Mouse (Mus musculus) lung, embryonic 14.5 days (tissue): ENCODE measurements at regions not wholly inside any gene's neighbourhood (a gene's known extent, or its start where the extent isn't known, plus 50 kb on each side); places are given as distances from the start of the nearest gene placed in this dataset.

Experiments
- ATAC-seq: fragments of 200-750 bp; cut with Nextera tagmentation; 2 replicates; pipeline ENCODE4 v1.8.0; 2017; ENCODE audit warnings: mild to moderate bottlenecking, moderate TSS enrichment, moderate library complexity; ENCODE audit not compliant: insufficient read depth
- DNase-seq: peaks from one replicate; pipeline ENCODE4 v3.0.0-alpha.2; 2015
- H3K27ac ChIP-seq: fragments of 300-500 bp; sonication (generic); 2 replicates; pipeline ENCODE4 v1.5.1; 2014; ENCODE audit warnings: low read depth, mild to moderate bottlenecking, moderate library complexity
- H3K27me3 ChIP-seq: fragments of 300-500 bp; sonication (generic); 2 replicates; pipeline ENCODE4 v1.6.1; 2014; ENCODE audit warnings: low read length, control low read depth; ENCODE audit not compliant: insufficient read depth
- H3K36me3 ChIP-seq: fragments of 300-500 bp; sonication (generic); 2 replicates; pipeline ENCODE4 v1.6.1; 2014; ENCODE audit warnings: control low read depth; ENCODE audit not compliant: insufficient read depth
- H3K4me1 ChIP-seq: fragments of 300-500 bp; sonication (generic); 2 replicates; pipeline ENCODE4 v1.6.1; 2014; ENCODE audit warnings: antibody characterized with exemption, control low read depth; ENCODE audit not compliant: insufficient read depth
- H3K4me2 ChIP-seq: fragments of 300-500 bp; sonication (generic); 2 replicates; pipeline ENCODE4 v1.6.1; 2014; ENCODE audit warnings: mild to moderate bottlenecking
- H3K4me3 ChIP-seq: fragments of 300-500 bp; sonication (generic); 2 replicates; pipeline ENCODE4 v1.5.1; 2014; ENCODE audit warnings: low read depth, low read length
- H3K9ac ChIP-seq: fragments of 300-500 bp; sonication (generic); 2 replicates; pipeline ENCODE4 v1.6.1; 2014
- H3K9me3 ChIP-seq: fragments of 300-500 bp; sonication (generic); 2 replicates; pipeline ENCODE4 v1.6.1; 2016; ENCODE audit warnings: low read depth, low read length, control low read depth
- CTCF ChIP-seq: IDR thresholded peaks from 2 replicates; pipeline ENCODE4 v1.5.1; 2016; ENCODE audit warnings: antibody characterized with exemption, low read depth
- WGBS: fragments of 180-500 bp; shearing (Covaris S2); extraction: QIAGEN DNeasy Blood & Tissue Kit; methylation state at CpG from one replicate; pipeline ENCODE4 v1.1.7; 2014; 5-methylcytosine and 5-hydroxymethylcytosine counted together

- Histone ChIP-seq H3K4me2 (peak overlapping the region; percentile 58), H3K4me3 (peak overlapping the region; percentile 24), H3K4me1 (no peaks in the 10 kb centered on the region), H3K27ac (0 out of 2 replicates have a peak overlapping the region, but pooled peaks have one; percentile 3), H3K9ac (peak overlapping the region; percentile 40; the same call in 1 of the 2 replicates), H3K9me3 (no peaks in the 10 kb centered on the region), H3K27me3 (no peaks in the 10 kb centered on the region), H3K36me3 (no peaks in the 10 kb centered on the region)
- TF ChIP-seq CTCF: no peak
- no peak for DNase-seq
- no peak for ATAC-seq
- WGBS: 7% methylated on average over 6 of the region's 6 CpGs
Measured at GRCm38 (mm10) chr10:17330904-17331606, 392.0 kb upstream of the Cited2 start.

- 0 out of 2 replicates have a peak overlapping the region, but pooled peaks have one; percentile 3 for H3K27ac ChIP-seq
- H3K36me3 ChIP-seq: no peaks in the 10 kb centered on the region
- WGBS: under 1% methylated on average over 7 of the region's 7 CpGs
- H3K9me3 ChIP-seq: no peaks in the 10 kb centered on the region
- no peaks in the 10 kb centered on the region for H3K4me1 ChIP-seq
- peak overlapping the region; percentile 40; the same call in 1 of the 2 replicates for H3K9ac ChIP-seq
- DNase-seq (peak; percentile 56), ATAC-seq (peak; percentile 42; the same call in 1 of the 2 replicates)
- peak overlapping the region; percentile 24 for H3K4me3 ChIP-seq
- no peak for TF ChIP-seq CTCF
- H3K27me3 ChIP-seq: no peaks in the 10 kb centered on the region
- peak overlapping the region; percentile 58 for H3K4me2 ChIP-seq
Measured at GRCm38 (mm10) chr10:17331607-17332008, 391.4 kb upstream of the Cited2 start.

GRCm38 (mm10) chr10:17332025-17332767, 390.8 kb upstream of the Cited2 start:
- Histone ChIP-seq H3K4me3 (no peak overlapping the region; the same call in 1 of the 2 replicates), H3K4me1 (no peaks in the 10 kb centered on the region), H3K9me3 (no peaks in the 10 kb centered on the region), H3K4me2 (peak overlapping the region; percentile 58), H3K9ac (no peak overlapping the region), H3K36me3 (no peaks in the 10 kb centered on the region), H3K27me3 (no peaks in the 10 kb centered on the region), H3K27ac (no peak overlapping the region)
- DNase-seq: peak; percentile 28
- TF ChIP-seq CTCF: no peak
- no peak for ATAC-seq
- 38% methylated on average over 6 of the region's 6 CpGs for WGBS

- DNase-seq: no peak
Measured at GRCm38 (mm10) chr10:17332986-17333385, 390.0 kb upstream of the Cited2 start.

GRCm38 (mm10) chr10:17333676-17334075, 389.3 kb upstream of the Cited2 start:
- no peaks in the 10 kb centered on the region for H3K4me1 ChIP-seq
- no peaks in the 10 kb centered on the region for H3K27me3 ChIP-seq
- H3K4me2 ChIP-seq: no peak overlapping the region
- ATAC-seq (peak; percentile 69; the same call in 1 of the 2 replicates), DNase-seq (peak; percentile 20)
- no peak overlapping the region for H3K4me3 ChIP-seq
- no peak overlapping the region for H3K9ac ChIP-seq
- no peaks in the 10 kb centered on the region for H3K36me3 ChIP-seq
- TF ChIP-seq CTCF: no peak
- 20% methylated on average over 6 of the region's 6 CpGs for WGBS
- no peaks in the 10 kb centered on the region for H3K9me3 ChIP-seq
- no peak overlapping the region for H3K27ac ChIP-seq

More at GRCm38 (mm10) chr10:17332986-17333385, 390.0 kb upstream of the Cited2 start:
- Histone ChIP-seq H3K4me3 (no peak overlapping the region), H3K9ac (no peak overlapping the region), H3K4me2 (no peak overlapping the region), H3K36me3 (no peaks in the 10 kb centered on the region), H3K4me1 (no peaks in the 10 kb centered on the region), H3K9me3 (no peaks in the 10 kb centered on the region), H3K27me3 (no peaks in the 10 kb centered on the region), H3K27ac (no peak overlapping the region)
- ATAC-seq: no peak
- no peak for TF ChIP-seq CTCF
- WGBS: 47% methylated on average over 3 of the region's 3 CpGs

- Histone ChIP-seq H3K27ac (no peak overlapping the region), H3K4me1 (no peaks in the 10 kb centered on the region), H3K27me3 (no peaks in the 10 kb centered on the region), H3K4me3 (no peak overlapping the region), H3K36me3 (no peaks in the 10 kb centered on the region), H3K4me2 (no peak overlapping the region), H3K9ac (no peak overlapping the region), H3K9me3 (no peaks in the 10 kb centered on the region)
- no peak for TF ChIP-seq CTCF
- ATAC-seq: no peak
- 92% methylated on average over 2 of the region's 2 CpGs for WGBS
- no peak for DNase-seq
Measured at GRCm38 (mm10) chr10:17337217-17337616, 385.8 kb upstream of the Cited2 start.

GRCm38 (mm10) chr10:17343829-17344228, 379.2 kb upstream of the Cited2 start:
- no peak for ATAC-seq
- H3K36me3 ChIP-seq: no peaks in the 10 kb centered on the region
- H3K27me3 ChIP-seq: no peaks in the 10 kb centered on the region
- H3K9ac ChIP-seq: no peak overlapping the region
- no peak for TF ChIP-seq CTCF
- H3K9me3 ChIP-seq: no peaks in the 10 kb centered on the region
- no peak overlapping the region for H3K4me3 ChIP-seq
- no peaks in the 10 kb centered on the region for H3K4me1 ChIP-seq
- no peak overlapping the region for H3K27ac ChIP-seq
- no peak overlapping the region for H3K4me2 ChIP-seq
- 89% methylated on average over 1 of the region's 1 CpGs for WGBS
- no peak for DNase-seq
